Mouse (Mus musculus) ES-E14 (cell line): ENCODE data around the gene Rmnd1. TPM values are rescaled to one million over a fixed set of nuclear protein-coding genes. Genes with fewer than 3 reads are reported as not detected.

Source experiments
- DNase-seq: peaks from one replicate; pipeline ENCODE4 v3.0.0-alpha.2; 2013; ENCODE audit warnings: low read depth, low spot score
- H3K27ac ChIP-seq: 2 replicates; pipeline ENCODE4 v1.5.1; 2012; ENCODE audit warnings: low read depth, mild to moderate bottlenecking, low read length, moderate library complexity, mixed read lengths; ENCODE audit not compliant: poor library complexity, insufficient read depth, severe bottlenecking
- H3K36me3 ChIP-seq: 2 replicates; pipeline ENCODE4 v1.6.1; 2012; ENCODE audit warnings: mild to moderate bottlenecking, low read length, moderate library complexity, mixed read lengths; ENCODE audit not compliant: control insufficient read depth, poor library complexity, insufficient read depth, severe bottlenecking
- H3K4me1 ChIP-seq, 2 experiments: fragments of 150-350 bp in 1 of 2; sonication (generic) in 1 of 2; 2 replicates each; pipeline ENCODE4 v1.6.1; 2012; ENCODE audit warnings: low read length in 2 of 2, mild to moderate bottlenecking in 1 of 2, mixed read lengths in 1 of 2; ENCODE audit not compliant: control insufficient read depth in 2 of 2, insufficient read depth in 2 of 2, poor library complexity in 1 of 2
- H3K4me3 ChIP-seq, 2 experiments: fragments of 150-350 bp in 1 of 2; sonication (generic) in 1 of 2; 2 replicates each; pipeline ENCODE4 v1.5.1; 2012; ENCODE audit warnings: low read length in 2 of 2, low read depth in 1 of 2, mild to moderate bottlenecking in 1 of 2, mixed read lengths in 1 of 2; ENCODE audit not compliant: insufficient read depth in 1 of 2, poor library complexity in 1 of 2, severe bottlenecking in 1 of 2
- H3K9ac ChIP-seq: 2 replicates; pipeline ENCODE4 v1.6.1; 2012; ENCODE audit warnings: low read depth, mild to moderate bottlenecking, low read length, mixed read lengths; ENCODE audit not compliant: poor library complexity, insufficient read depth, severe bottlenecking
- H3K9me3 ChIP-seq: fragments of 150-350 bp; sonication (generic); 2 replicates; pipeline ENCODE4 v1.6.1; 2012; ENCODE audit warnings: low read depth, mild to moderate bottlenecking, low read length; ENCODE audit not compliant: control insufficient read depth, insufficient read depth
- CHD2 ChIP-seq: IDR thresholded peaks from 2 replicates; pipeline ENCODE4 v1.6.1; 2014; ENCODE audit warnings: mild to moderate bottlenecking, low read depth, low read length, inconsistent platforms
- HCFC1 ChIP-seq: IDR thresholded peaks from 2 replicates; pipeline ENCODE4 v1.6.1; 2012; ENCODE audit warnings: low read length, inconsistent platforms, borderline replicate concordance; ENCODE audit not compliant: insufficient read depth
- MAFK ChIP-seq: IDR thresholded peaks from 2 replicates; pipeline ENCODE4 v1.6.1; 2014; ENCODE audit warnings: mild to moderate bottlenecking, low read depth, low read length, inconsistent platforms; ENCODE audit not compliant: insufficient read depth
- ZC3H11A ChIP-seq: IDR thresholded peaks from 2 replicates; pipeline ENCODE4 v1.6.1; 2012; ENCODE audit warnings: low read depth, mild to moderate bottlenecking, inconsistent platforms, low read length, borderline replicate concordance
- ZNF384 ChIP-seq: IDR thresholded peaks from 2 replicates; pipeline ENCODE4 v1.6.1; 2012; ENCODE audit warnings: low read depth, low read length, inconsistent platforms
- in situ Hi-C, 2 experiments: fragments of 600-800 bp; cut with MboI; formaldehyde crosslinking; loops; one replicate each; pipeline ENCODE4 v1.15.1; 2025; ENCODE audit warnings: low sequenced_read_pairs in 2 of 2, inconsistent platforms in 1 of 2; ENCODE audit not compliant: unreplicated experiment in 2 of 2
- total RNA-seq: library from RNA; depleted of rRNA; stranded (reverse); fragments of 300-350 nt; gene quantifications from 2 replicates; pipeline ENCODE4 v1.2.3, GENCODE M21; 2012; rRNA removed

Gene Rmnd1
- total RNA-seq, 1 experiment, result 31.8 TPM

DNA sequence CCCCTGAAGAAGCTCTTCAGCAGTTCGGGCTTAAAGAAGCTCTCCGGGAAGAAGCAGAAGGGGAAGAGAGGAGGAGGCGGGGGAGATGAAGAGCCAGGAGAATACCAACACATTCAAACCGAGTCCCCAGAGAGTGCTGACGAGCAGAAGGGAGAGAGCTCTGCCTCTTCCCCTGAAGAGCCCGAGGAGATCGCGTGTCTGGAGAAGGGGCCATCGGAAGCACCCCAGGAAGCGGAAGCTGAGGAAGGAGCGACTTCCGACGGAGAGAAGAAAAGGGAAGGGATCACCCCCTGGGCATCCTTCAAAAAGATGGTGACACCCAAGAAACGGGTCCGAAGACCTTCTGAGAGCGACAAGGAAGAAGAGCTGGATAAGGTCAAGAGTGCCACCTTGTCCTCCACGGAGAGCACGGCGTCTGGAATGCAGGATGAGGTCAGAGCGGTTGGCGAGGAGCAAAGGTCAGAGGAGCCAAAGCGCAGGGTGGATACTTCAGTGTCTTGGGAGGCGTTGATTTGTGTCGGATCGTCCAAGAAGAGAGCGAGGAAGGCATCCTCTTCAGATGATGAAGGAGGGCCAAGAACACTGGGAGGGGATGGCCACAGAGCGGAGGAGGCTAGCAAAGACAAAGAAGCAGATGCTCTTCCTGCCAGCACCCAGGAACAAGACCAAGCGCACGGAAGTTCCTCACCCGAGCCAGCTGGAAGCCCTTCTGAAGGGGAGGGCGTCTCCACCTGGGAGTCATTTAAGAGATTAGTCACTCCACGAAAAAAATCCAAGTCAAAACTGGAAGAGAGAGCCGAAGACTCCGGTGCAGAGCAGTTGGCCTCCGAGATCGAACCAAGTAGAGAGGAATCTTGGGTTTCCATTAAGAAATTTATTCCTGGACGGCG is 77.6 kb downstream of the Rmnd1 start:
- Histone ChIP-seq H3K27ac (no peak overlapping the region), H3K36me3 (peaks cover 60% of the 10 kb centered on the region), H3K4me3 (peak overlapping the region in 1 of 2 experiments; percentile 37; a peak in 1 of 4 replicates), H3K9ac (no peak overlapping the region), H3K4me1 (peaks cover 0 to 10% of the 10 kb centered on the region in 2 experiments; a peak in 2 of 4 replicates), H3K9me3 (no peaks in the 10 kb centered on the region)
- in situ Hi-C loops, result no loop called here
- no peak for TF ChIP-seq MAFK
- no peak for TF ChIP-seq HCFC1
- TF ChIP-seq ZNF384, result no peak
- TF ChIP-seq CHD2, result no peak
- no peak for TF ChIP-seq ZC3H11A
- DNase-seq, result no peak

Other genes with a start within 250 kb of the Rmnd1 start
- gene Akap12, start 166.0 kb downstream of the Rmnd1 start, total RNA-seq, result 346 and 466 TPM in 2 replicates
- gene Zbtb2, start 44.3 kb downstream of the Rmnd1 start, total RNA-seq, result 11.9 and 14.7 TPM in 2 replicates
- gene Armt1, start 79 bp upstream of the Rmnd1 start, total RNA-seq, result 17.6 and 19.0 TPM in 2 replicates
- gene Ccdc170, start 50.1 kb upstream of the Rmnd1 start, total RNA-seq, result 0.22 and 0.32 TPM in 2 replicates
- gene Esr1, start 179.2 kb upstream of the Rmnd1 start, total RNA-seq, result 0.09 TPM in 1 of 2 replicates, not detected in the other